Comparison of ENCODE assay signal across 8 mouse cellular contexts in the genomic region with DNA sequence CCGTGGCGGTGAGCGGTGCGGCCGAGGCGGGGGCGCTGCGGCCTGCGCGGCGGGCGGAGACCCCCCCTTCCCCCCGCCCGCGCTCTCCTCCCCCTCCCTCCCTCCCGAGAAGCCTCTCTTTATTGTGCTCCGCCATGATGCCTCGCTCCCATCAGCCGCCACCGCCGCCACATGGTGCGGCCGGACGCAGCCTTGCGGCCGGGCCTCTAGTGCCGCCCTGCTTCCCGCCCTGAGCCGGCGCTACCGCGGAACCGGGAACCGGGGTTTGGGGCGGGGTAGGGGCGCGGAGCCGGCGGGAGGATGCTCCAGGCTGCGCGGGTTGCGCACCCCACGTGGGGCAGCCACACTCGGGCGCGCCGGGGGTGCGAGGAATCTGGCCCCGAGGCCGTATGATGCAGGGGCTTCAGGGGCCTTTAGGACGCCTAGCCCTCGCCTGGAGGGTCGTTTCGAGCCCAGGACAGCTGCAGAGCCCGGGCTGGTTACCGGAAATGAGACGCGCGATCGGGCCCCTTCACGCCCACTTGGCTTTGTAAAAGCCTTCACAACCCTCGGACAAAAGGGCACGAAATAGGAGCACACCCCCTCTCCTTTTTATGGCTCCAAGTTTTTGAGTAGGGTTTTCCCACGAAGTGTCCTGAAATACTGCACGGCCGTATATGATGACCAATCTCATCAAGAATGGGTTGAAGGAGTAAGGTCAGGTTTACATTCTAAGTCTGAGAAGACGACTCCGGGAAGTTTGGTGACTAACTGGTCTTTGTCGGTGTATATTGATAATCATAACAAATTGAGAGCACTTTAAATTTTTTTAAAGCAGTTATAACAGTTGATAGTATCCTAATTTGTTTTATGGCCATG. TPM values are rescaled to one million over a fixed set of nuclear protein-coding genes. Genes with fewer than 3 reads are reported as not detected.
A peak's percentile ranks its signal among the peaks of the same experiment; 100 is the strongest.
DNase-seq lines count a peak whose midpoint lies in the region; ATAC-seq lines count a peak whose summit lies in the region.

No protein-coding gene starts in this region.

- peak overlapping the region; percentile 100 for H3K27ac ChIP-seq in hindbrain, embryonic 14.5 days
- H3K27ac ChIP-seq in limb, embryonic 12.5 days, result peak overlapping the region; percentile 100
- H3K27ac ChIP-seq in midbrain, embryonic 16.5 days (ENCODE audit: low read length), result peak overlapping the region; percentile 100
- peak overlapping the region; percentile 99 for H3K27ac ChIP-seq in stomach, embryonic 15.5 days

- peak overlapping the region; percentile 100 for H3K4me3 ChIP-seq in hindbrain, embryonic 14.5 days (replicated peaks; ENCODE audit: low read length)
- H3K4me3 ChIP-seq in limb, embryonic 12.5 days (replicated peaks), result peak overlapping the region; percentile 100
- H3K4me3 ChIP-seq in midbrain, embryonic 16.5 days (ENCODE audit: low read depth, low read length), result peak overlapping the region; percentile 98
- H3K4me3 ChIP-seq in stomach, embryonic 15.5 days (replicated peaks), result peak overlapping the region; percentile 100

- H3K4me2 ChIP-seq in hindbrain, embryonic 14.5 days (replicated peaks), result peak overlapping the region; percentile 69
- peak overlapping the region; percentile 83 for H3K4me2 ChIP-seq in limb, embryonic 12.5 days
- H3K4me2 ChIP-seq in midbrain, embryonic 16.5 days (ENCODE audit: low read length), result peak overlapping the region; percentile 67
- H3K4me2 ChIP-seq in stomach, embryonic 15.5 days, result peak overlapping the region; percentile 60

- peak; percentile 61 to 84 for DNase-seq in adrenal gland, adult (ENCODE audit: inconsistent age in 2 of 2, low spot score in 1 of 2)
- no peak for DNase-seq in adrenal gland, adult 8-10 months
- DNase-seq in adrenal gland, postnatal 25 days, result peak; percentile 45
- peak; percentile 53 for DNase-seq in hindbrain, embryonic 14.5 days (ENCODE audit: low spot score)

- H3K4me1 ChIP-seq in hindbrain, embryonic 14.5 days (replicated peaks; ENCODE audit: control insufficient read depth, insufficient read depth, low read length), result peaks cover 24% of the 10 kb centered on the region
- peaks cover 35% of the 10 kb centered on the region for H3K4me1 ChIP-seq in limb, embryonic 12.5 days (replicated peaks)
- peaks cover 23% of the 10 kb centered on the region for H3K4me1 ChIP-seq in midbrain, embryonic 16.5 days (ENCODE audit: control insufficient read depth, insufficient read depth, low read length)
- H3K4me1 ChIP-seq in stomach, embryonic 15.5 days, result peaks cover 23% of the 10 kb centered on the region

- ATAC-seq in erythroid progenitor cell, adult 5-6 weeks (replicated peaks; ENCODE audit: low FRiP score, poor library complexity, severe bottlenecking), result 0 out of 2 replicates have a peak, but pooled peaks have one; percentile 6
- peak; percentile 18 for ATAC-seq in hindbrain, embryonic 14.5 days (ENCODE audit: low FRiP score)
- ATAC-seq in limb, embryonic 12.5 days (ENCODE audit: insufficient number of reproducible peaks, insufficient read depth, low FRiP score, low TSS enrichment, low read depth), result no peak
- ATAC-seq in midbrain, embryonic 16.5 days, result peak; percentile 49
- no peak; the same call in 1 of the 2 replicates for ATAC-seq in stomach, embryonic 15.5 days (ENCODE audit: insufficient read depth, low FRiP score, low read depth)

- H3K9ac ChIP-seq in hindbrain, embryonic 14.5 days, result peak overlapping the region; percentile 97
- H3K9ac ChIP-seq in limb, embryonic 12.5 days (replicated peaks), result peak overlapping the region; percentile 99
- peak overlapping the region; percentile 99 for H3K9ac ChIP-seq in midbrain, embryonic 16.5 days (ENCODE audit: low read depth, low read length)
- peak overlapping the region; percentile 99 for H3K9ac ChIP-seq in stomach, embryonic 15.5 days

- H3K9me3 ChIP-seq in hindbrain, embryonic 14.5 days (ENCODE audit: control insufficient read depth, low read length), result no peaks in the 10 kb centered on the region
- no peaks in the 10 kb centered on the region for H3K9me3 ChIP-seq in limb, embryonic 12.5 days
- H3K9me3 ChIP-seq in midbrain, embryonic 16.5 days (replicated peaks; ENCODE audit: control insufficient read depth, low read length, poor library complexity, severe bottlenecking), result no peaks in the 10 kb centered on the region
- no peaks in the 10 kb centered on the region for H3K9me3 ChIP-seq in stomach, embryonic 15.5 days

- H3K36me3 ChIP-seq in hindbrain, embryonic 14.5 days (replicated peaks; ENCODE audit: control insufficient read depth, insufficient read depth), result peaks cover 37% of the 10 kb centered on the region
- H3K36me3 ChIP-seq in limb, embryonic 12.5 days, result peaks cover 34% of the 10 kb centered on the region
- H3K36me3 ChIP-seq in midbrain, embryonic 16.5 days (ENCODE audit: control insufficient read depth, insufficient read depth, low read length), result 0 out of 2 replicates have a peak, but pooled peaks cover 7% of the 10 kb centered on the region
- H3K36me3 ChIP-seq in stomach, embryonic 15.5 days, result peaks cover 20% of the 10 kb centered on the region

- WGBS in hindbrain, embryonic 14.5 days, result under 1% methylated on average over 52 of the region's 69 CpGs
- under 1% methylated on average over 52 of the region's 69 CpGs for WGBS in limb, embryonic 12.5 days
- under 1% methylated on average over 49 of the region's 69 CpGs for WGBS in midbrain, embryonic 16.5 days
- under 1% methylated on average over 51 of the region's 69 CpGs for WGBS in stomach, embryonic 15.5 days

- H3K27me3 ChIP-seq in hindbrain, embryonic 14.5 days (ENCODE audit: control insufficient read depth, insufficient read depth, low read length), result no peaks in the 10 kb centered on the region
- H3K27me3 ChIP-seq in limb, embryonic 12.5 days, result no peaks in the 10 kb centered on the region
- no peaks in the 10 kb centered on the region for H3K27me3 ChIP-seq in midbrain, embryonic 16.5 days (ENCODE audit: control insufficient read depth, insufficient read depth, low read depth, low read length)
- no peaks in the 10 kb centered on the region for H3K27me3 ChIP-seq in stomach, embryonic 15.5 days (replicated peaks)

RNA-seq across cellular contexts. Expression of a gene that starts 10.1 kb away (rescaled TPM):
- 100 to 1,000 TPM; 205 to 257 (median 225) TPM for total RNA-seq in adrenal gland, adult 8-10 months (2022)
- 244 and 253 TPM in 2 replicates for total RNA-seq in adrenal gland, postnatal 25 days (2021)
- 56.2 and 60.5 TPM in 2 replicates for total RNA-seq in erythroid progenitor cell, adult 5-6 weeks (2015; ENCODE audit: low replicate concordance)
- 155 and 219 TPM in 2 replicates for total RNA-seq in erythroid progenitor cell, adult 5-6 weeks (2017; ENCODE audit: low replicate concordance)
- polyA plus RNA-seq in hindbrain, embryonic 14.5 days (2014; fragmentation: Nextera tagmentation; extraction: Ambion mirVana), result 339 and 347 TPM in 2 replicates
- 720 and 722 TPM in 2 replicates for polyA plus RNA-seq in limb, embryonic 12.5 days (2016; fragmentation: Nextera tagmentation; extraction: Ambion mirVana)
- polyA plus RNA-seq in midbrain, embryonic 16.5 days (2015; fragmentation: Nextera tagmentation; extraction: Ambion mirVana), result 314 and 357 TPM in 2 replicates
- polyA plus RNA-seq in stomach, embryonic 15.5 days (2015; fragmentation: Nextera tagmentation; extraction: Ambion mirVana), result 426 and 452 TPM in 2 replicates

RNA-seq across cellular contexts. Expression of a gene that starts 10.2 kb away (rescaled TPM):
- total RNA-seq in adrenal gland, adult 8-10 months (2022), result 1 to 10 TPM; 4.8 to 6.6 (median 5.8) TPM
- 7.6 and 8.6 TPM in 2 replicates for total RNA-seq in adrenal gland, postnatal 25 days (2021)
- total RNA-seq in erythroid progenitor cell, adult 5-6 weeks (2015; ENCODE audit: low replicate concordance), result not detected in 2 replicates
- not detected in 2 replicates for total RNA-seq in erythroid progenitor cell, adult 5-6 weeks (2017; ENCODE audit: low replicate concordance)
- 1.6 and 1.9 TPM in 2 replicates for polyA plus RNA-seq in hindbrain, embryonic 14.5 days (2014; fragmentation: Nextera tagmentation; extraction: Ambion mirVana)
- polyA plus RNA-seq in limb, embryonic 12.5 days (2016; fragmentation: Nextera tagmentation; extraction: Ambion mirVana), result 12.3 and 14.1 TPM in 2 replicates
- 1.5 and 2.1 TPM in 2 replicates for polyA plus RNA-seq in midbrain, embryonic 16.5 days (2015; fragmentation: Nextera tagmentation; extraction: Ambion mirVana)
- 7.9 and 10.5 TPM in 2 replicates for polyA plus RNA-seq in stomach, embryonic 15.5 days (2015; fragmentation: Nextera tagmentation; extraction: Ambion mirVana)

RNA-seq across cellular contexts. Expression of a gene that starts 18.6 kb away (rescaled TPM):
- total RNA-seq in adrenal gland, adult 8-10 months (2022), result 10 to 100 TPM; 19.5 to 31.7 (median 26.6) TPM
- 18.5 and 26.6 TPM in 2 replicates for total RNA-seq in adrenal gland, postnatal 25 days (2021)
- 2.1 and 3.2 TPM in 2 replicates for total RNA-seq in erythroid progenitor cell, adult 5-6 weeks (2015; ENCODE audit: low replicate concordance)
- total RNA-seq in erythroid progenitor cell, adult 5-6 weeks (2017; ENCODE audit: low replicate concordance), result 0.26 TPM in 1 of 2 replicates, not detected in the other
- 66.6 and 67.2 TPM in 2 replicates for polyA plus RNA-seq in hindbrain, embryonic 14.5 days (2014; fragmentation: Nextera tagmentation; extraction: Ambion mirVana)
- 37.7 and 43.1 TPM in 2 replicates for polyA plus RNA-seq in limb, embryonic 12.5 days (2016; fragmentation: Nextera tagmentation; extraction: Ambion mirVana)
- polyA plus RNA-seq in midbrain, embryonic 16.5 days (2015; fragmentation: Nextera tagmentation; extraction: Ambion mirVana), result 82.5 and 85.9 TPM in 2 replicates
- polyA plus RNA-seq in stomach, embryonic 15.5 days (2015; fragmentation: Nextera tagmentation; extraction: Ambion mirVana), result 27.2 and 27.9 TPM in 2 replicates

RNA-seq across cellular contexts. Expression of a gene that starts 26.2 kb away (rescaled TPM):
- 10 to 100 TPM; 16.4 to 23.9 (median 17.6) TPM for total RNA-seq in adrenal gland, adult 8-10 months (2022)
- 26.0 and 27.4 TPM in 2 replicates for total RNA-seq in adrenal gland, postnatal 25 days (2021)
- total RNA-seq in erythroid progenitor cell, adult 5-6 weeks (2015; ENCODE audit: low replicate concordance), result 8.6 and 13.4 TPM in 2 replicates
- total RNA-seq in erythroid progenitor cell, adult 5-6 weeks (2017; ENCODE audit: low replicate concordance), result 2.3 and 4.0 TPM in 2 replicates
- polyA plus RNA-seq in hindbrain, embryonic 14.5 days (2014; fragmentation: Nextera tagmentation; extraction: Ambion mirVana), result 27.2 TPM in 2 replicates
- polyA plus RNA-seq in limb, embryonic 12.5 days (2016; fragmentation: Nextera tagmentation; extraction: Ambion mirVana), result 26.0 and 28.2 TPM in 2 replicates
- 21.1 and 26.9 TPM in 2 replicates for polyA plus RNA-seq in midbrain, embryonic 16.5 days (2015; fragmentation: Nextera tagmentation; extraction: Ambion mirVana)
- polyA plus RNA-seq in stomach, embryonic 15.5 days (2015; fragmentation: Nextera tagmentation; extraction: Ambion mirVana), result 46.5 and 47.1 TPM in 2 replicates

RNA-seq across cellular contexts. Expression of a gene that starts 57.1 kb away (rescaled TPM):
- 10 to 100 TPM; 45.6 to 74.7 (median 58.5) TPM for total RNA-seq in adrenal gland, adult 8-10 months (2022)
- total RNA-seq in adrenal gland, postnatal 25 days (2021), result 40.0 and 51.7 TPM in 2 replicates
- total RNA-seq in erythroid progenitor cell, adult 5-6 weeks (2015; ENCODE audit: low replicate concordance), result 10.9 and 27.4 TPM in 2 replicates
- 6.7 and 11.7 TPM in 2 replicates for total RNA-seq in erythroid progenitor cell, adult 5-6 weeks (2017; ENCODE audit: low replicate concordance)
- 13.2 and 16.0 TPM in 2 replicates for polyA plus RNA-seq in hindbrain, embryonic 14.5 days (2014; fragmentation: Nextera tagmentation; extraction: Ambion mirVana)
- 11.8 and 12.0 TPM in 2 replicates for polyA plus RNA-seq in limb, embryonic 12.5 days (2016; fragmentation: Nextera tagmentation; extraction: Ambion mirVana)
- 13.1 and 13.5 TPM in 2 replicates for polyA plus RNA-seq in midbrain, embryonic 16.5 days (2015; fragmentation: Nextera tagmentation; extraction: Ambion mirVana)
- 7.0 and 7.1 TPM in 2 replicates for polyA plus RNA-seq in stomach, embryonic 15.5 days (2015; fragmentation: Nextera tagmentation; extraction: Ambion mirVana)

Comparison
In these comparisons a context has a peak if more than half of its experiments do, and no peak if none do; other contexts are left out.
1. ATAC-seq: peak in erythroid progenitor cell, adult 5-6 weeks (single experiment), hindbrain, embryonic 14.5 days (single experiment) and midbrain, embryonic 16.5 days (single experiment); none in limb, embryonic 12.5 days (single experiment) and stomach, embryonic 15.5 days (single experiment).
2. Peak in every context shown above with its lines, with median percentiles within 50 percentile points of each other: H3K27ac ChIP-seq, H3K4me2 ChIP-seq, H3K4me3 ChIP-seq and H3K9ac ChIP-seq.